ENCODE assay signal across 15 mouse cellular contexts in genomic region chr9:23383291-23383690, GRCm38 (mm10).
DNase-seq lines count a peak whose midpoint lies in the region; ATAC-seq and TF ChIP-seq lines count a peak whose summit lies in the region.
"Had no signal": no experiment of that assay in that cellular context is flagged by ENCODE, and none has a peak within 500 bp of the region (broad histone marks: within the 10 kb centered on the region; RNA-seq: fewer than 3 reads in every experiment).

No protein-coding gene starts in this region.

- H3K9ac ChIP-seq in lung, postnatal 0 days (replicated peaks; ENCODE audit: low read depth) = no peak overlapping the region
- H3K9ac ChIP-seq: embryonic facial prominence, embryonic 15.5 days; forebrain, embryonic 13.5 days; limb, embryonic 12.5 days had no signal

- no peaks in the 10 kb centered on the region for H3K36me3 ChIP-seq in lung, postnatal 0 days (ENCODE audit: insufficient read depth, low read length)
- H3K36me3 ChIP-seq: embryonic facial prominence, embryonic 15.5 days; limb, embryonic 12.5 days had no signal

- peaks cover 4% of the 10 kb centered on the region; the same call in 1 of the 2 replicates for H3K4me1 ChIP-seq in lung, postnatal 0 days (ENCODE audit: insufficient read depth, low read depth, low read length)

- intact Hi-C loops in gastrocnemius, postnatal 14 days (cut with DNase I; ENCODE audit: low total_unique reads) = no loop called here

- no peak overlapping the region for H3K4me3 ChIP-seq in lung, postnatal 0 days (ENCODE audit: low read depth, low read length)
- H3K4me3 ChIP-seq: embryonic facial prominence, embryonic 15.5 days; forebrain, embryonic 13.5 days; limb, embryonic 12.5 days had no signal

- no peak overlapping the region for H3K4me2 ChIP-seq in lung, postnatal 0 days (replicated peaks; ENCODE audit: low read depth, low read length)
- H3K4me2 ChIP-seq: embryonic facial prominence, embryonic 15.5 days; forebrain, embryonic 13.5 days; heart, embryonic 11.5 days; limb, embryonic 12.5 days had no signal

- no peak for ATAC-seq in lung, postnatal 0 days
- ATAC-seq: forebrain, embryonic 13.5 days had no signal

- DNase-seq in heart, adult 11 months = peak; percentile 87
- DNase-seq in heart, postnatal 4 days = no peak
- peak; percentile 41 for DNase-seq in lung, postnatal 0 days (ENCODE audit: low spot score)
- no peak for DNase-seq in lung, postnatal 10 days
- peak; percentile 82 for DNase-seq in cerebellum, adult 8-10 months
- DNase-seq in gastrocnemius, postnatal 14 days = peak; percentile 13
- no peak for DNase-seq in right cerebral cortex, adult 18-20 months
- no peak for DNase-seq in left cerebral cortex, adult 18-20 months (ENCODE audit: low spot score in 2 of 2)
- DNase-seq: kidney, adult 2 months; midbrain, embryonic 14.5 days had no signal

- no peaks in the 10 kb centered on the region for H3K27me3 ChIP-seq in lung, postnatal 0 days (replicated peaks; ENCODE audit: insufficient read depth, low read length)
- H3K27me3 ChIP-seq: forebrain, embryonic 13.5 days; limb, embryonic 12.5 days had no signal

- WGBS in lung, postnatal 0 days = 32% methylated on average over 8 of the region's 8 CpGs

- H3K9me3 ChIP-seq in lung, postnatal 0 days (ENCODE audit: low read length) = no peaks in the 10 kb centered on the region
- H3K9me3 ChIP-seq: embryonic facial prominence, embryonic 15.5 days; forebrain, embryonic 13.5 days; limb, embryonic 12.5 days had no signal

- no peak overlapping the region for H3K27ac ChIP-seq in lung, postnatal 0 days (ENCODE audit: low read length)
- H3K27ac ChIP-seq: embryonic facial prominence, embryonic 15.5 days; forebrain, embryonic 13.5 days; limb, embryonic 12.5 days; macrophage had no signal

- TF ChIP-seq CTCF in lung, postnatal 0 days (IDR thresholded peaks at IDR 0.05) = no peak

- TF ChIP-seq EP300 in lung, postnatal 0 days (IDR thresholded peaks at IDR 0.05) = no peak

Comparison
In these comparisons a context has a peak if more than half of its experiments do, and no peak if none do; other contexts are left out.
1. DNase-seq: peak in heart, adult 11 months (single experiment), lung, postnatal 0 days (single experiment), cerebellum, adult 8-10 months (single experiment) and gastrocnemius, postnatal 14 days (single experiment); none in heart, postnatal 4 days (single experiment), lung, postnatal 10 days (single experiment), right cerebral cortex, adult 18-20 months (single experiment) and left cerebral cortex, adult 18-20 months (0 of 2).